Mouse (Mus musculus): Measurements from ENCODE around the gene Myo3b.
A peak's percentile ranks its signal among the peaks of the same experiment; 100 is the strongest.

The Myo3b gene

GRCm38 (mm10) chr2:70278425-70279277 lies 239.7 kb downstream of the Myo3b start:
- no peak for DNase-seq (ENCODE audit: low read depth, low spot score)

GRCm38 (mm10) chr2:70284109-70284508 lies 245.2 kb downstream of the Myo3b start:
- peak; percentile 77 for DNase-seq (ENCODE audit: low read depth, low spot score)

DNA sequence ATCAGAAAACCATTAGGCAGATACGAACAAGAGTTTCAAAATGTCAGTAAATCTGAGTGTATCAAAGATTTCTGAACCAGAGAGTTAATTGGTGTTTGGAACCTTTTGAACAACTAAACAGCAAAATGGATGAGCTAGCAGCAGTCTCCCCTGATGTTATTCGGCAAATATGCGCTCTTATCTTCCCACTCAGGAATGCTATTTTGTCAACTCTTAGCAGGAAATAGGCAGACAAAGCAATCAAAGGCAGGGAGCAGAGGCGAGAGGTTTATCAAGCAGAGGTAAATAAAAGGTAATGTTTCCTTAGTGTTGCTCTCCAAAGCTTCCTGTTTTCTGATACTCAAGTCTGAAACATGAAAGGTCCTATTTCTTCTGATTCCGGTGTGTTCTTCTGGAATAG lies 252.1 kb downstream of the Myo3b start:
- no peak for DNase-seq (ENCODE audit: low read depth, low spot score)

- no peak for DNase-seq (ENCODE audit: low read depth, low spot score)
These were observed 253.8 kb downstream of the Myo3b start for GRCm38 (mm10) chr2:70292776-70293175.

DNA sequence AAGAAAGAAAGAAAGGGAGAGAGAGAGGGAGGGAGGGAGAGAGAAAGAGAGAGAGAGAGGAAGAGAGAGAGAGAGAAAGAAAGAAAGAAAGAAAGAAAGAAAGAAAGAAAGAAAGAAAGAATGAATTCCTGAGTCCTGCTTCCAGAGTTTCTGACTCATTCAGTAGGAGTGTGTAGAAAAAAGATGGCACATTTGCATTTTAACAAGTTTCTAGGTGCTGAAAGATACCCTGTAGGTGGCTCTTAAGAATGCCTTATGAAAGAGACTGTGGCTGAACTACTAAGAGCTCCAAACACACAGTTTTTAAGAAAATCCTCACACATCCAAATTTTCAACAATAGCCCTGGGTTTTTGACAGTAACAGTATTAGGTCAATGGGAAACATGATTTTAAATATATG lies 264.0 kb downstream of the Myo3b start:
- DNase-seq (ENCODE audit: low read depth, low spot score) = no peak

GRCm38 (mm10) chr2:70315125-70315524 lies 276.2 kb downstream of the Myo3b start:
- DNase-seq (ENCODE audit: low read depth, low spot score) = no peak

DNA sequence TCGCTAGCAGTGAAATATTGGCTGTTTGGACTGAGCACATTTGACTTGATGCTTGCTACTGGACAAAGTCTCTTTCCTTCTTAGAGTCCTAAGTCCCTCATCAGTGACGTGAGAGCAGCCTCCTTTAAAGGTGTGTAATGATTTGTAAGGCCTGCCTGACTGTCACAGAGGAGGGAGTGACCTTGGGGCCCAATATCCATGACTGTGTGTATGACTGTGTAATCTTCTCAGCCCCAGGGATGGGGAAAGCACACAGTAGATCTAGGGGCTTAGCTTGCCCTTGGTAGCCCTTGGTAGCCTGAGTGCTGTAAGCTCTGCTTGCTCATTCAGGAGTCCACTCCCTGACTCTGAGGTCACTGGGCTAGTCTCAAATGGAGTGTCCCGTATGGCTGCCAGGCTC lies 276.8 kb downstream of the Myo3b start:
- DNase-seq (ENCODE audit: low read depth, low spot score) = no peak

- DNase-seq (ENCODE audit: low read depth, low spot score) = no peak
These were observed 278.9 kb downstream of the Myo3b start for GRCm38 (mm10) chr2:70317850-70318249.

GRCm38 (mm10) chr2:70318861-70319555 lies 280.1 kb downstream of the Myo3b start:
- DNase-seq (ENCODE audit: low read depth, low spot score) = no peak

GRCm38 (mm10) chr2:70322767-70323166 lies 283.8 kb downstream of the Myo3b start:
- DNase-seq (ENCODE audit: low read depth, low spot score) = no peak

DNA sequence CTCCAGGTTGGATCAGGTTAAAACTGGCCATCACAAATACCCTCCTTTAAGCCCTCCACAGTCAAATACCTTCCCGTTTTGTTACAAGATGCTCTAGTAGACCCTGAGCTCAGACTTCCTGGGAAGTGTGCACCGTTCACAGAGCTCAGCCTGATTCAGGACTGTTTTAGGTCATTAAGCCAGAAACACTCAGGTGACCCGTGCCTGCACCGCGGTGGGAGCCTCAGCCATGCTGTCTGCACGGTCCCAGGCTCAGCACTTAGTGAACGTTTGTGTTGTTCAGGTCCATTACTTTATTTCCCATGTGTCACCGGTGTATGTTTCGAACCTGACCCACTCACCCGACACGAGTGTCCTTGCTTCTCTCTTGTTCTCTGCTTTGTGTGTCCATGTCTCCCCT lies 288.7 kb downstream of the Myo3b start:
- no peak for DNase-seq (ENCODE audit: low read depth, low spot score)

- DNase-seq (ENCODE audit: low read depth, low spot score) = no peak
These were observed 294.0 kb downstream of the Myo3b start for GRCm38 (mm10) chr2:70332905-70333304.

- no peak for DNase-seq (ENCODE audit: low read depth, low spot score)
These were observed 294.6 kb downstream of the Myo3b start for GRCm38 (mm10) chr2:70333553-70333952.

- no peak for DNase-seq (ENCODE audit: low read depth, low spot score)
These were observed 297.6 kb downstream of the Myo3b start for GRCm38 (mm10) chr2:70336551-70336950.

GRCm38 (mm10) chr2:70337208-70337611 lies 298.3 kb downstream of the Myo3b start:
- DNase-seq (ENCODE audit: low read depth, low spot score) = no peak

DNA sequence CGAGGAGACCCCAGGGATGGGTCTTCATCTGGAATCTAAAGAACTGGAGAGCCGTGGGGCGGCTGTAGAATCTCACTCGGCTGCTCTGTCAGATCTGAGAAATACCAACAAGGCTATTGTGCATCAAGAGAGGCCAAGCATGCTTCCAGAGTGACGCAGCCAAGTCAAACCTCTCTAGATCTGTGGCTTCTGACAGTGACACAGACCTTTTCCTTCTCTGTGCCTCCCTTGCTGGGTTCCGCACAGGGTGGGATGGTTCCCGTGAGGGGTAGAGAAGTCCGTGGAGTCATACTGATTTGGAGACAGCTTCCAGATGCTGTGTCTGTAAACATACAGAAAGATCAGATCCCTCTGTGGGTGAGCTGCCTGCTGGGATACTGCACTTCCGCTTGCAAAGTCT lies 298.9 kb downstream of the Myo3b start:
- no peak for DNase-seq (ENCODE audit: low read depth, low spot score)

DNA sequence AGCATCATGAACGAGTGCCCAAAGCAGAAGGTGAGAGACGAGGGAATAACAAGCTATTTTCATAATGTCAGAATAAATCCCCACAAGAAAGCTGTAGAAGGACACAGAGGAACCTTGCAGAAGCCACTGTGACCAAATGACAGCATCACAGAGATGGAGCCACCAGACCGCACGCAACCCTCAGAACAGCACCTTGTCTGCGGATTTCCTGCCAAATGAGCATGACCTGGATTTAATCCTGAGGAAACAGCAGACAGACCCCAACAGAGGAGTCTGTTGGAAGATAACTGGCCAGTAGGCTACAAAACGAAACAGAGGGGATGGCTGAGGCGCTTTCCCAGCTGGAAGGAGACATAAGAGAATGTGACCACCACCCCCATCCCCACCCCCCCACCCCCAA lies 300.1 kb downstream of the Myo3b start:
- DNase-seq (ENCODE audit: low read depth, low spot score) = no peak

GRCm38 (mm10) chr2:70339501-70339900 lies 300.6 kb downstream of the Myo3b start:
- DNase-seq (ENCODE audit: low read depth, low spot score) = no peak

DNA sequence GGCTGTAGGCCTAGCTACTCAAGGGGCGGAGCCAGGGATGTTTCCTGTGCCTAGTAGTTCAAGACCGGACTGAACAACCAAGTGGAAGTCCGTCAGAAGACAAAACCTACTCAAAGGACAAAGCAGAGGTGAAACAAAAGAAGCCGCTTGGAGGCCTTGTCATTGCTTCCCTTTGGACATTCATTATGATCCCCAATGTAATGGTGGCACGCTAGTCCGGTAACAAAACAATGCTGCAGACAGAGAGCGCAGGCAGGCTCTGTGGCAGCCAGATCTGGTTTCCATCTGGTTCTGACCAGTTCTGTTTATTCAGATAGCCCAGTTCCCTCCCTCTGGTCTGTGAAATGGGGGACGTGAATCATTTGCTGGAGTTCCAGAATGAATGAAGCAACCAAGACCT lies 301.3 kb downstream of the Myo3b start:
- no peak for DNase-seq (ENCODE audit: low read depth, low spot score)

GRCm38 (mm10) chr2:70345126-70345525 lies 306.2 kb downstream of the Myo3b start:
- no peak for DNase-seq (ENCODE audit: low read depth, low spot score)

- no peak for DNase-seq (ENCODE audit: low read depth, low spot score)
These were observed 308.6 kb downstream of the Myo3b start for GRCm38 (mm10) chr2:70347511-70347910.

- no peak for DNase-seq (ENCODE audit: low read depth, low spot score)
These were observed 310.0 kb downstream of the Myo3b start for GRCm38 (mm10) chr2:70348793-70349553.
